Mouse (Mus musculus) olfactory bulb, adult 2 months (tissue): ENCODE results near the gene Ddx5. TPM values are rescaled to one million over a fixed set of nuclear protein-coding genes. Genes with fewer than 3 reads are reported as not detected.

Experiments used
- H3K27ac ChIP-seq: fragments of 200-500 bp; 2 replicates; pipeline ENCODE4 v1.5.1; 2012; ENCODE audit warnings: low read depth, low read length; ENCODE audit not compliant: insufficient read depth
- H3K4me1 ChIP-seq: fragments of 200-500 bp; 2 replicates; pipeline ENCODE4 v1.6.1; 2012; ENCODE audit warnings: low read length; ENCODE audit not compliant: control insufficient read depth, insufficient read depth
- H3K4me3 ChIP-seq: fragments of 200-500 bp; 2 replicates; pipeline ENCODE4 v1.5.1; 2012; ENCODE audit warnings: mild to moderate bottlenecking, low read depth, low read length, moderate library complexity; ENCODE audit not compliant: insufficient read depth
- CTCF ChIP-seq: fragments of 200-500 bp; IDR thresholded peaks from 2 replicates; pipeline ENCODE4 v1.5.1; 2012; ENCODE audit warnings: low read depth, mild to moderate bottlenecking, low read length, moderate library complexity; ENCODE audit not compliant: insufficient read depth
- POLR2A ChIP-seq: fragments of 200-500 bp; IDR thresholded peaks from 2 replicates; pipeline ENCODE4 v1.6.1; 2012; ENCODE audit warnings: mild to moderate bottlenecking, low read depth, low read length, moderate library complexity; ENCODE audit not compliant: insufficient read depth
- WGBS: fragments of 180-500 bp; shearing (Covaris S2); methylation state at CpG from one replicate; pipeline ENCODE4 v1.1.7; 2018; 5-methylcytosine and 5-hydroxymethylcytosine counted together
- polyA plus RNA-seq: library from polyadenylated mRNA; stranded (reverse); fragments of >200 nt; gene quantifications from 2 replicates; pipeline ENCODE4 v1.2.4, GENCODE M21; 2012; ENCODE audit warnings: low replicate concordance; ENCODE audit not compliant: missing spikeins, insufficient read depth, insufficient read length

The Ddx5 gene
- polyA plus RNA-seq, 1 experiment = 983 TPM

- 44% methylated on average over 10 of the region's 10 CpGs for WGBS
- no peaks in the 10 kb centered on the region for H3K4me1 ChIP-seq
- no peak overlapping the region for H3K4me3 ChIP-seq
- TF ChIP-seq POLR2A (no peak), CTCF (no peak)
- H3K27ac ChIP-seq = no peak overlapping the region
Observed at GRCm38 (mm10) chr11:106802069-106802627, 13.2 kb upstream of the Ddx5 start.

GRCm38 (mm10) chr11:106795679-106796078, 6.7 kb upstream of the Ddx5 start:
- 39% methylated on average over 9 of the region's 9 CpGs for WGBS
- no peaks in the 10 kb centered on the region for H3K4me1 ChIP-seq
- TF ChIP-seq CTCF = no peak
- no peak for TF ChIP-seq POLR2A
- H3K27ac ChIP-seq = no peak overlapping the region
- no peak overlapping the region for H3K4me3 ChIP-seq

GRCm38 (mm10) chr11:106793846-106794245, 4.9 kb upstream of the Ddx5 start:
- Histone ChIP-seq H3K4me1 (no peaks in the 10 kb centered on the region), H3K4me3 (no peak overlapping the region), H3K27ac (no peak overlapping the region)
- WGBS = 68% methylated on average over 4 of the region's 4 CpGs
- no peak for TF ChIP-seq POLR2A

GRCm38 (mm10) chr11:106789649-106790048, 664 bp upstream of the Ddx5 start:
- Histone ChIP-seq H3K4me3 (peak overlapping the region; percentile 80), H3K4me1 (no peaks in the 10 kb centered on the region), H3K27ac (peak overlapping the region; percentile 74)
- under 1% methylated on average over 6 of the region's 6 CpGs for WGBS
- TF ChIP-seq CTCF = no peak
- TF ChIP-seq POLR2A = no peak

GRCm38 (mm10) chr11:106788026-106788774, 785 bp downstream of the Ddx5 start:
- H3K4me1 ChIP-seq = no peaks in the 10 kb centered on the region
- under 1% methylated on average over 78 of the region's 79 CpGs for WGBS
- peak overlapping the region; percentile 99 for H3K27ac ChIP-seq
- no peak for TF ChIP-seq CTCF
- TF ChIP-seq POLR2A = peak; percentile 97
- H3K4me3 ChIP-seq = peak overlapping the region; percentile 96

GRCm38 (mm10) chr11:106787131-106788025, 1.6 kb downstream of the Ddx5 start:
- Histone ChIP-seq H3K27ac (peak overlapping the region; percentile 98), H3K4me3 (peak overlapping the region; percentile 96), H3K4me1 (no peaks in the 10 kb centered on the region)
- WGBS = under 1% methylated on average over 65 of the region's 65 CpGs
- no peak for TF ChIP-seq CTCF
- peak; percentile 54; the same call in 1 of the 2 replicates for TF ChIP-seq POLR2A

GRCm38 (mm10) chr11:106785043-106785442, 3.9 kb downstream of the Ddx5 start:
- TF ChIP-seq POLR2A = no peak
- TF ChIP-seq CTCF = no peak
- Histone ChIP-seq H3K4me3 (no peak overlapping the region), H3K4me1 (no peaks in the 10 kb centered on the region), H3K27ac (no peak overlapping the region)
- WGBS = 15% methylated on average over 1 of the region's 1 CpGs

GRCm38 (mm10) chr11:106784476-106784875, 4.5 kb downstream of the Ddx5 start:
- Histone ChIP-seq H3K4me3 (no peak overlapping the region), H3K27ac (no peak overlapping the region), H3K4me1 (no peaks in the 10 kb centered on the region)
- WGBS = 47% methylated on average over 2 of the region's 2 CpGs
- TF ChIP-seq CTCF (no peak), POLR2A (no peak)
